Mouse (Mus musculus) thymus, adult 2 months (tissue): Measurements from ENCODE around the gene Fgfr2.

Experiments used
- CTCF ChIP-seq: fragments of 200-500 bp; IDR thresholded peaks from 2 replicates; pipeline ENCODE4 v1.5.1; 2012; ENCODE audit warnings: mild to moderate bottlenecking, control low read depth, low read length, moderate library complexity, borderline replicate concordance; ENCODE audit not compliant: control insufficient read depth, poor library complexity, insufficient read depth; ENCODE audit errors: extremely low read depth
- POLR2A ChIP-seq: fragments of 200-500 bp; IDR thresholded peaks from 2 replicates; pipeline ENCODE4 v1.6.1; 2012; ENCODE audit warnings: mild to moderate bottlenecking, low read length, control low read depth, moderate library complexity; ENCODE audit not compliant: control insufficient read depth, poor library complexity, insufficient read depth; ENCODE audit errors: extremely low read depth

- TF ChIP-seq POLR2A (no peak), CTCF (no peak)
These were observed 693.8 kb downstream of the Fgfr2 start for GRCm38 (mm10) chr7:132429324-132429723.
